Mouse (Mus musculus) adipose tissue, adult 10 weeks (tissue): Measurements from ENCODE around the gene Tcam1. TPM values are rescaled to one million over a fixed set of nuclear protein-coding genes. Genes with fewer than 3 reads are reported as not detected.

Experiments
- polyA plus RNA-seq: library from polyadenylated mRNA; stranded (reverse); fragments of 350-450 nt; fragmentation: Illumina TruSeq; extraction: RNeasy Lipid Tissue Mini Kit (QIAGEN cat#74804); gene quantifications from one replicate; pipeline ENCODE4 v1.2.3, GENCODE M21; 2014; ENCODE audit warnings: low read depth, low replicate concordance

Gene Tcam1
- 2.4 TPM for polyA plus RNA-seq

DNA sequence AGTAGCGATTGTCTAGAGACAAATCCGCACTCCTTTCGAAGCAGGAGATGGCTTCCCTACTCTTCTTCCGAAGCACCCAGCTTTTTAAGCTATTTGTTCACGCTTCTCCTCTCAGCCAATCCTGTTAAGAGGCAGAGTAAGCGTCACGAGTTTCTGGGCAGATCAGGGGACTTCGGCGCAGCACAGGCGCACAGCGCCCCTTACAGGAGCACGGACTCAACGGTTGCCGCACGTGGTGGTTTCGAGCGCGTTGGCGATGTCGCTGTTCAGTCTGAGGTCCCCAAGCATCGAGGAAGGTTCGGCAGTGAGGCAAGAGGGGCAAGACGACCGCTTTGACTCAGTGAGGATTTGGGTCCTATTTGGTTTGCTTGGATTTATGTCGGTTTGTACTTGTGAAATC is at the start of gene Tcam1:
Gene Tcam1 (plus strand): TSS at position 219 of the 400 bp plus-strand sequence.

DNA sequence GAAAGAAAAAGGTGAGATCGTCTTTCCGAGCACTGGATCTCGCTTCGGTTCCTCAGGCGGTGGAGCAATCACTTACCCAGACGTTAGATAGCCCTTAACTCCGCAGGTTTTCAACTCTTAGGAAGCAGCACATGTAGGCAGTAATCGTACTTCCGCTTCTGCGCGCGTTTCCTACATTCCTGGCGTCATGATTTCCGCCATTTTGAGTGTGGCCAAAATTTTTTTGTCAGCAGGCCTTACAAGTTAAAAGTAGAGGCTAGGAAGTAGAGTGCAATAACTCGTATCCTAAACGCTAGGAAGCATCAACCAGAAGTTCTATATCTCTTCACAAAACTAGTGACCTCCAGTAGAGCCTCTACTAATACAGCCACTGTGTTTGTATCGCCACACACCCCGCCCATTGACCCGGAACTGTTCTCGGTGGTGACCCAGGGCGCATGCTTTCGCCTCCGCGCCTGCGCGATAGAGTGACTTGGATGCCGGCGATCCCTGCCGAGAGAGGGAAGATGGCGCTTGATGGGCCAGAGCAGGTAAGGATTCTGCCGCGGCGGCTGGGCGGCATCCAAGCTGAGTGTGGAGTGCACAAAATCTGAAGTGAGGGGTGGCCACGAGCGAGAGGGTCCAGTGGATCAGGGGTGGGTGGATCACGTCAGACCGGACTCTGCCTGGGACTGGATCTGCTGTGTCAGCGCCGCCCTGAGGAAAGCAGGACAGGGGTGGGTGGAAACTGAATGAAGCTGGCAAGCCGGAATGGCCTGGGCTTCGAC is 20.6 kb upstream of the Tcam1 start, which contains the start of the genes Ftsj3 and Psmc5:
Gene Ftsj3 (minus strand): TSS at position 395 of the 767 bp plus-strand sequence.
Gene Psmc5 (plus strand): TSS at position 470 of the 767 bp plus-strand sequence.

DNA sequence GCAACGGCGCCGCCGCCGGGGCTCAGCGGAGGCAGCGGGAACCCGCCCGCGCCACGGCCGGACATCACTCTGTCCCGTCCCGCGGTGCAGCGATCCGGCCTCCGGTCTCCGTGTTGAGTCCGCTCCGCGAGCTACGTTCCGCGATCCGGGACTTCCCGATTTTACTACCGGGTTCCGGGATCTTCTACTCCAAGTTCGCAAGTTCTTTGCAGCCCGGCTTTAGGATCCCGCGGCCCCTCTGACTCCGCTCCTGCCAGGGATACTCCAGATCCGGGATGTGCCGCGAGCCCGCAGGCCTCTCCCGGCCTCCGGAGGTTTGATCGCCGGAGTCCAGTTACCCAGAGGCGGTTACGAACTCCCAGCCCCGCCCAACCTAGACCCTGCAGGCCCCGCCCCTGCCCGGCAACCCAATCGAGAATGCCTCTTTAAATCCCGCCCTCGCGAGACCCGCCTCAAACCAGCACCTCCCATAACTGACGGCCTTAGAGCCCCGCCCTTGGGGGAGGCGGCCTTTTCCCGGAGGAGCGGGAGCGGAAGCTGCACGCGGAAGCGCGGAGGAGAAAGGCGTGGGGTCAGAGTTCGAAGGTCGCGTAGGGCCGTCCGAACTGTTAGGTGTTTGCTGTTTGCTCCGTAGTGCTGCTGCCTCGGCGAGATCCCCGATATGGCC is 3.7 kb upstream of the Tcam1 start, which contains the start of gene Smarcd2:
Gene Smarcd2 (minus strand): TSS at position 329 of the 667 bp plus-strand sequence.

DNA sequence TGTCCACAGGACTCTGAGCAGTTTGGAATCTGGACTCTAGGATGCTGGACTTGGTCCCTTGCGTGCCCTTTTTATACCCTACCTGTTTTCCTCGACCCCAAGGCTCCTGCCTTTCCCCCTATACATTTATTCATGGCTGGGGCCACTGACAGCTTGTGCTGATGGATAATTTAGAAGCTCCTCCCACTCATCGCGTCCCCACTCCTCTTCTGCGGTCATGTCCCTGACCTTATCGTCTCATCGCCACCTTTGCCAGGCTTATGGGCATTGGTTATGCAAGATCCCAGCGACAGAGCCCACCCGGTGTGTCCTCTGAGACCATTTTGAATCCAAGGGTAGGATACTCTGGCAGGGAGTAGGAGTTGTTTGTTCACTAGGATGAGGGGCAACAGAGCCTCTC is 25.3 kb downstream of the Tcam1 start, which contains the start of gene Gh:
Gene Gh (minus strand): TSS at position 101 of the 400 bp plus-strand sequence.

DNA sequence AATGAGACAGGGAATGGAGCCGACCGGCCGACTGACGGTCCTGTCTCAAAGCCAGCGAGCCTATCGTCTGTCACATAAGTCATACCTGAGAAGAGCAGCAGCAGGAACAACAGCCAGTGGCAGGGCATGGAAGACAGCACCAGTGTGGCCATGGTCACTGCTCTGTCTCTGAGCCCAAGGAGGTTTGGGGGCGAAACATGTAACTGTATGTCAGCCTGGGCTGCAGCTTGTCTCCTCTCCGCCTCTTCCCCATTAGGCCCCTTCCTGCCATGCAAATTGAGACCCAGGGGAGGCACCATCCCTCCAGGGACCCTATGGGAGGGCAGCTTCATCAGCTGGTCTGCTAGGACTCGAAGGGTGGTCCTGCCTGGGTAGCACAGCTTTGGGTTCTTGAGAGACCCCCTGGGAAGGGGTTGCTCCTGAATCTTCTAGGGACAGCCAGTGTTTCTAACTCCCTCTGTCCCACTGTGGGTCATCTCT is 37.9 kb downstream of the Tcam1 start, which contains the start of gene Cd79b:
Gene Cd79b (minus strand): TSS at position 430 of the 480 bp plus-strand sequence.

Other genes starting within 250 kb of the Tcam1 start
- gene Dcaf7, start 239.8 kb upstream of the Tcam1 start, polyA plus RNA-seq = 42.8 TPM
- gene Taco1, start 210.6 kb upstream of the Tcam1 start, polyA plus RNA-seq = 12.3 TPM
- 39.8 TPM for gene Map3k3, start 192.1 kb upstream of the Tcam1 start, polyA plus RNA-seq
- gene Gm10840, start 115.8 kb upstream of the Tcam1 start, polyA plus RNA-seq = 4.8 TPM
- gene Limd2, start 115.8 kb upstream of the Tcam1 start, polyA plus RNA-seq = 43.2 TPM
- gene Strada, start 74.5 kb upstream of the Tcam1 start, polyA plus RNA-seq = 21.7 TPM
- gene Ccdc47, start 60.3 kb upstream of the Tcam1 start, polyA plus RNA-seq = 76.2 TPM
- 43.4 TPM for gene Ddx42, start 59.7 kb upstream of the Tcam1 start, polyA plus RNA-seq
- gene Ftsj3, start 20.6 kb upstream of the Tcam1 start, polyA plus RNA-seq = 37.5 TPM
- 123 TPM for gene Psmc5, start 20.5 kb upstream of the Tcam1 start, polyA plus RNA-seq
- 55.6 TPM for gene Smarcd2, start 3.7 kb upstream of the Tcam1 start, polyA plus RNA-seq
- not detected for gene Gh, start 25.2 kb downstream of the Tcam1 start, polyA plus RNA-seq
- 0.97 TPM for gene Cd79b, start 38.1 kb downstream of the Tcam1 start, polyA plus RNA-seq
- gene Scn4a, start 76.6 kb downstream of the Tcam1 start, polyA plus RNA-seq = 0.22 TPM
- 5.2 TPM for gene Prr29, start 88.8 kb downstream of the Tcam1 start, polyA plus RNA-seq
- gene Icam2, start 111.4 kb downstream of the Tcam1 start, polyA plus RNA-seq = 16.0 TPM
- 44.1 TPM for gene Ern1, start 211.2 kb downstream of the Tcam1 start, polyA plus RNA-seq